Mouse (Mus musculus) lung, postnatal 0 days (tissue): Measurements from ENCODE around the gene Dvl1. TPM values are rescaled to one million over a fixed set of nuclear protein-coding genes. Genes with fewer than 3 reads are reported as not detected.

ENCODE experiments used
- ATAC-seq: fragments of 200-750 bp; cut with Nextera tagmentation; 2 replicates; pipeline ENCODE4 v1.8.0; 2017; ENCODE audit warnings: moderate library complexity
- DNase-seq: peaks from one replicate; pipeline ENCODE4 v3.0.0-alpha.2; 2016; ENCODE audit warnings: low spot score
- H3K27ac ChIP-seq: fragments of 300-500 bp; sonication (generic); 2 replicates; pipeline ENCODE4 v1.5.1; 2014; ENCODE audit warnings: antibody characterized with exemption, mild to moderate bottlenecking, low read length, mixed read lengths
- H3K27me3 ChIP-seq: fragments of 300-500 bp; sonication (generic); replicated peaks from 2 replicates; pipeline ENCODE4 v1.6.1; 2014; ENCODE audit warnings: low read length, mixed read lengths; ENCODE audit not compliant: insufficient read depth
- H3K36me3 ChIP-seq: fragments of 300-500 bp; sonication (generic); 2 replicates; pipeline ENCODE4 v1.6.1; 2014; ENCODE audit warnings: low read length, mixed read lengths; ENCODE audit not compliant: insufficient read depth
- H3K4me1 ChIP-seq: fragments of 300-500 bp; sonication (generic); 2 replicates; pipeline ENCODE4 v1.6.1; 2014; ENCODE audit warnings: antibody characterized with exemption, low read depth, low read length, mixed read lengths; ENCODE audit not compliant: insufficient read depth
- H3K4me2 ChIP-seq: fragments of 300-500 bp; sonication (generic); replicated peaks from 2 replicates; pipeline ENCODE4 v1.6.1; 2014; ENCODE audit warnings: low read depth, mild to moderate bottlenecking, low read length, moderate library complexity, mixed read lengths
- H3K4me3 ChIP-seq: fragments of 300-500 bp; sonication (generic); 2 replicates; pipeline ENCODE4 v1.5.1; 2014; ENCODE audit warnings: low read depth, low read length
- H3K9ac ChIP-seq: fragments of 300-500 bp; sonication (generic); replicated peaks from 2 replicates; pipeline ENCODE4 v1.6.1; 2014; ENCODE audit warnings: low read depth, mild to moderate bottlenecking
- H3K9me3 ChIP-seq: fragments of 300-500 bp; sonication (generic); 2 replicates; pipeline ENCODE4 v1.6.1; 2016; ENCODE audit warnings: low read length, mixed read lengths
- CTCF ChIP-seq: IDR thresholded peaks from 2 replicates; pipeline ENCODE4 v1.5.1; 2016; ENCODE audit warnings: antibody characterized with exemption, mild to moderate bottlenecking
- EP300 ChIP-seq: IDR thresholded peaks from 2 replicates; pipeline ENCODE4 v1.6.1; 2016; ENCODE audit warnings: antibody characterized with exemption, mild to moderate bottlenecking, control low read depth
- WGBS: fragments of 180-500 bp; shearing (Covaris S2); extraction: QIAGEN DNeasy Blood & Tissue Kit; methylation state at CpG from one replicate; pipeline ENCODE4 v1.1.7; 2014; 5-methylcytosine and 5-hydroxymethylcytosine counted together
- polyA plus RNA-seq: library from polyadenylated mRNA; unstranded; fragments of >200 nt; fragmentation: Nextera tagmentation; extraction: Ambion mirVana; gene quantifications from 2 replicates; pipeline ENCODE4 v1.2.1, GENCODE M21; 2015

The Dvl1 gene
- 9.1 and 11.9 TPM in 2 replicates for polyA plus RNA-seq

- DNase-seq: peak; percentile 90
- Histone ChIP-seq H3K4me3 (peak within 1 kb of the TSS; percentile 82), H3K9me3 (no peaks in the 10 kb centered on the region), H3K36me3 (no peaks in the 10 kb centered on the region), H3K4me2 (peak within 1 kb of the TSS; percentile 93), H3K27ac (peak within 1 kb of the TSS; percentile 77), H3K27me3 (no peaks in the 10 kb centered on the region), H3K4me1 (peaks cover 21% of the 10 kb centered on the region; the same call in 1 of the 2 replicates), H3K9ac (peak within 1 kb of the TSS; percentile 82)
- WGBS: 4% methylated on average over 20 of the region's 65 CpGs
- peak; percentile 61 for TF ChIP-seq CTCF
- no peak for TF ChIP-seq EP300
- peak; percentile 94 for ATAC-seq
Observed at GRCm38 (mm10) chr4:155846871-155847578, at the start of gene Dvl1. Gene Dvl1 (plus strand): TSS chr4:155847402.

DNA sequence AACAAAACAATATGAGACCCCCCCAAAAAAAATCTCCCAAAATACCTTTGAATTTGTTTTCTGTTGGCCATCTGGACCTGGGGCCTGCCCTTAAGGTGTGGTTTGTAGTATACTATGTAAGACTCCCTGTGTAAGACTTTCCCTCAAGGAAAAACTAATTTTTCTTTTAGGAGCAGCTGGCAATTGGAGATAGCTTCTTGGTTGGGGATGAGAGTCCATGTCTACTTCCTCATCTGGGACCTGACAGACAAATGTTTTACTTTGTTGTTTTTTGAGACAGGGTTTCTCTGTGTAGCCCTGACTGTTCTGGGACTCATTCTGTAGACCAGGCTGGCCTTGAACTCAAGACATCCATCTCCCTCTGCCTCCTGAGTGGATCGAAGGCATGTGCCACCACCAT lies 45.1 kb upstream of the Dvl1 start:
- WGBS: 93% methylated on average over 1 of the region's 1 CpGs
- H3K9me3 ChIP-seq: no peaks in the 10 kb centered on the region
- no peak overlapping the region for H3K4me2 ChIP-seq
- no peak for ATAC-seq
- H3K4me3 ChIP-seq: no peak overlapping the region
- H3K9ac ChIP-seq: no peak overlapping the region
- 0 out of 2 replicates have a peak, but pooled peaks cover 5% of the 10 kb centered on the region for H3K4me1 ChIP-seq
- DNase-seq: no peak
- no peaks in the 10 kb centered on the region for H3K36me3 ChIP-seq
- H3K27me3 ChIP-seq: no peaks in the 10 kb centered on the region
- H3K27ac ChIP-seq: no peak overlapping the region
- TF ChIP-seq CTCF: no peak
- no peak for TF ChIP-seq EP300

DNA sequence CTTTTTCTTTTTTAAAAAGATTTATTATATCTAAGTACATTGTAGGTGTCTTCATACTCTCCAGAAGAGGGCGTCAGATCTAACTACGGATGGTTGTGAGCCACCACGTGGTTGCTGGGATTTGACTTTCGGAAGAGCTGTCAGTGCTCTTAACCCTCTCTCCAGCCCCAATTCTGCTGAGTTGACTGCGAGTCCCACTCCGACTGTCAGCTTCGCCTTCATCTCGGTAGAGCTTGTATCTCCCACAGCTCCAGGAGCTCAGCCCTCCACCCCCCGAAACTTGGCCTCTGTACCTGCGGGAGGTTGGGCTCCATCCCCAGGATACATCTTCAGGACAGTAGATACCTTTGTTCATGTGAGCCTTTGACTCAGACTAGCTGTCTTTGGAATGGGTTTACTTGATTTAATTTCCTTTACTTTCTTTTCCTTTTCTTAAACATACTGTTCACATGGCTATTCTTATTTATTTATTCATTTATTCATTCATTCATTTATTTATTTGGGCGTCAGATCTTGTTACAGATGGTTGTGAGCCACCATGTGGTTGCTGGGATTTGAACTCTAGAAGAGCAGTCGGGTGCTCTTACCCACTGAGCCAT lies 44.4 kb upstream of the Dvl1 start, which contains the start of gene Mrpl20:
Gene Mrpl20, plus strand, starts transcription at position 138 of the 599 bp plus-strand sequence.
- ATAC-seq (peak; percentile 34; the same call in 1 of the 2 replicates), DNase-seq (peak; percentile 64)
- TF ChIP-seq EP300: no peak
- peak; percentile 33; the same call in 1 of the 2 replicates for TF ChIP-seq CTCF
- Histone ChIP-seq H3K9ac (peak within 1 kb of the TSS; percentile 68), H3K4me1 (0 out of 2 replicates have a peak, but pooled peaks cover 5% of the 10 kb centered on the region), H3K4me2 (peak within 1 kb of the TSS; percentile 67), H3K36me3 (peaks cover 5% of the 10 kb centered on the region; the same call in 1 of the 2 replicates), H3K27ac (peak within 1 kb of the TSS; percentile 68), H3K27me3 (no peaks in the 10 kb centered on the region), H3K9me3 (no peaks in the 10 kb centered on the region), H3K4me3 (peak within 1 kb of the TSS; percentile 67)
- WGBS: 7% methylated on average over 12 of the region's 12 CpGs

DNA sequence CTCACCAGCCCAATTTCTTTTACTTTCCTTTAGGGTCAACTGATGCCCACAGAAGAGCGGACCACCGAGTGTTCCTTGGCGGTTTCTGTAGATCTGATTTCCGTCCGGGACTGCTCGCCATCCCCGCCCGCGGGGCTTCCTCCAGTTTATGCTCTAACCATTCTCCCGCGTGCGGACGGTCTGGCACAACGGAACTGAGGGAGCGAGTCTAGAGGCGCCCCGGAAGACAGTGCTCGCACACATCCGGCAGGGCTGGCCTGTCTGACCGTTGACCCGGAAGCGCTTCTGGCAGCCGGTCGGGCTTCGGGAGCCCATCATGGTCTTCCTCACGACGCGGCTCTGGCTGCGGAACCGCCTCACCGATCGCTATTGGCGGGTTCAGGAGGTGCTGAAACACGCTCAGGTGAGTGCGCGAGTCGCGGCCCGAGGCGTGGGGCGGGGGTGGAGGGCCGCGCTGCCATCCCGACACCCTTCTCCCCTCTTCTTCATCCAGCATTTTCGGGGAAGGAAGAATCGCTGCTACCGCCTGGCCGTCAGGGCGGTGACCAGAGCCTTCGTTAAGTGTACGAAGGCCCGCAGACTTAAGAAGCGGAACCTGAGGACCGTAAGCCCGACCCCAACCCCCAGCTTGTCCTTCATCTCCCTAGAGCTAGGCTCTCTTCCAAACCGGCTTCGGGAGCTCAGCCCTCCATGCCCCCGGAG lies 43.7 kb upstream of the Dvl1 start:
- WGBS: under 1% methylated on average over 57 of the region's 58 CpGs

DNA sequence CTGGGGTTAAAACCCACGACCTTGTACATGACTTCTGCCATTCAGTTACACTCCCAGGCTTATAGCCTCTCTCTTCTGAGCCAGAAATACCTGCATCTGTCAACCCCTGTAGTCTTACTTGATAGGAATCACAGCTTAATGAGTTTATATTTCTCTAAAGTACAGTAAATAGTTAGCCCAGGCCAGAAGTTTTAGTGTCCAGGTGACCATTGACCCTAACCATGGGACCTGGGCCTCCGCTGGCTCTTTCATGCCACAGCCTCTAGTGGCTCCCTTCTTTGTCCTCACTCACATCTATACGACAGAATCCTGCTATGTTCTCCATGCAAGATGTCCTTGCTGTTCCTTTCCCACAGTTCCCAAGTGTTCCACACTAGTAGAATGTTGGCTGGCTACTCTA lies 39.4 kb upstream of the Dvl1 start:
- Histone ChIP-seq H3K4me3 (no peak overlapping the region), H3K9ac (no peak overlapping the region), H3K9me3 (no peaks in the 10 kb centered on the region), H3K27ac (no peak overlapping the region), H3K36me3 (peaks cover 22% of the 10 kb centered on the region), H3K4me2 (no peak overlapping the region), H3K4me1 (peaks cover 11% of the 10 kb centered on the region; the same call in 1 of the 2 replicates), H3K27me3 (no peaks in the 10 kb centered on the region)
- DNase-seq (no peak), ATAC-seq (no peak)
- 91% methylated on average over 3 of the region's 3 CpGs for WGBS
- TF ChIP-seq EP300: no peak
- TF ChIP-seq CTCF: no peak

More for the DNA sequence above, 43.7 kb upstream of the Dvl1 start:
- H3K9me3 ChIP-seq: no peaks in the 10 kb centered on the region
- H3K36me3 ChIP-seq: peaks cover 9% of the 10 kb centered on the region; the same call in 1 of the 2 replicates
- ATAC-seq (peak; percentile 99), DNase-seq (peak; percentile 94)
- peak overlapping the region; percentile 68 for H3K27ac ChIP-seq
- H3K4me3 ChIP-seq: peak overlapping the region; percentile 67
- no peaks in the 10 kb centered on the region for H3K27me3 ChIP-seq
- peak overlapping the region; percentile 67 for H3K4me2 ChIP-seq
- TF ChIP-seq EP300: peak; percentile 54; the same call in 1 of the 2 replicates
- 0 out of 2 replicates have a peak, but pooled peaks have one; percentile 7 for TF ChIP-seq CTCF
- H3K4me1 ChIP-seq: 0 out of 2 replicates have a peak, but pooled peaks cover 5% of the 10 kb centered on the region
- H3K9ac ChIP-seq: peak overlapping the region; percentile 68
